Mouse (Mus musculus) C2C12 (cell line): Measurements from ENCODE around the gene Slc10a7. TPM values are rescaled to one million over a fixed set of nuclear protein-coding genes. Genes with fewer than 3 reads are reported as not detected.
"Not testable (repeated sequence)": the region's sequence is repeated elsewhere in the genome, so short reads cannot be mapped to it uniquely, and the experiment has no call there.

ENCODE experiments used
- H3K27me3 ChIP-seq: one replicate; pipeline ENCODE4 v1.6.1; 2011; ENCODE audit not compliant: control insufficient read depth, insufficient read depth, insufficient read length
- H3K36me3 ChIP-seq: one replicate; pipeline ENCODE4 v1.6.1; 2011; ENCODE audit not compliant: control insufficient read depth, insufficient read depth
- H3K4me3 ChIP-seq: one replicate; pipeline ENCODE4 v1.5.1; 2011; ENCODE audit warnings: mild to moderate bottlenecking, control low read depth; ENCODE audit not compliant: poor library complexity, insufficient read depth, severe bottlenecking
- H3K79me2 ChIP-seq: one replicate; pipeline ENCODE4 v1.6.1; 2011; ENCODE audit not compliant: control insufficient read depth, insufficient read depth
- H3K79me3 ChIP-seq: one replicate; pipeline ENCODE4 v1.6.1; 2011; ENCODE audit warnings: low read depth, control low read depth
- H3ac ChIP-seq: one replicate; pipeline ENCODE3; 2011; ENCODE audit warnings: low read depth; ENCODE audit not compliant: control insufficient read depth, insufficient read length
- CEBPB ChIP-seq: IDR thresholded peaks from one replicate; pipeline ENCODE4 v1.6.1; 2011; ENCODE audit warnings: low read depth, mild to moderate bottlenecking, control low read depth, moderate library complexity
- CTCF ChIP-seq: IDR thresholded peaks from one replicate; pipeline ENCODE4 v1.5.1; 2011; ENCODE audit not compliant: control insufficient read depth, insufficient read depth, insufficient read length
- FOSL1 ChIP-seq: IDR thresholded peaks from one replicate; pipeline ENCODE4 v1.8.0; 2011; ENCODE audit warnings: mild to moderate bottlenecking, low read length; ENCODE audit not compliant: poor library complexity, insufficient read depth, severe bottlenecking
- MAX ChIP-seq: IDR thresholded peaks from one replicate; pipeline ENCODE4 v1.6.1; 2011; ENCODE audit warnings: mild to moderate bottlenecking, control low read depth
- MYOD1 ChIP-seq: IDR thresholded peaks from one replicate; pipeline ENCODE4 v1.6.1; 2011; ENCODE audit warnings: low read depth; ENCODE audit not compliant: control insufficient read depth, insufficient read length
- MYOG ChIP-seq: IDR thresholded peaks from one replicate; pipeline ENCODE4 v1.6.1; 2011; ENCODE audit not compliant: control insufficient read depth, insufficient read length; ENCODE audit errors: extremely low read depth
- USF1 ChIP-seq: IDR thresholded peaks from one replicate; pipeline ENCODE4 v1.6.1; 2011; ENCODE audit warnings: low read depth, mild to moderate bottlenecking, control low read depth, moderate library complexity
- polyA plus RNA-seq: library from polyadenylated mRNA; unstranded; fragments of >200 nt; fragmentation: generic; extraction: Trizol; gene quantifications from one replicate; pipeline ENCODE4 v1.2.1, GENCODE M21; 2012; ENCODE audit warnings: missing spikeins

The Slc10a7 gene
- polyA plus RNA-seq, 1 experiment = 7.5 TPM

DNA sequence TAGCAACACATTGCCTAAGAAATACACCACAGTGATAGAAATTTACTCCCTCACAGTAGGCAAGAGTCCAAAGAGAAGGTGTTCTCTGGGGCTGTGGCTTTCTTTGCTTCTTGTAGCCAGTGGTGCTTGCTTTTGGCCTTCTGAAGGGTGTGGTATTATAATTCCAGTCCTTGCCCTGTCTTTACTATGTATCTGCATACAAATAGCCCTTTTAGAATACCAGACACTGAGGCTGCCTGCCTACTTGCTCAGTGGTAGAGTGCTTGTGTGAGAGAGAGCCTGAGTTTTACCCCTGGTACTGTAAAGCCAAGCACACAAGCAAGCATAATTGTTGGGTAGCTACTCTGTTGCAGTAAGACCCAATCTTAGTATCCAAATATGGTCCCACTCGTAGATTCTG is 5.6 kb downstream of the Slc10a7 start:
- H3K79me2 ChIP-seq = peaks cover 66% of the 10 kb centered on the region
- TF ChIP-seq USF1 (no peak), FOSL1 (no peak), MYOD1 (no peak), CEBPB (no peak), MYOG (no peak), CTCF (no peak), MAX (no peak)
- H3K27me3 ChIP-seq = no peaks in the 10 kb centered on the region
- H3K4me3 ChIP-seq = no peak overlapping the region
- H3K79me3 ChIP-seq = peaks cover 26% of the 10 kb centered on the region
- no peak overlapping the region for H3ac ChIP-seq
- H3K36me3 ChIP-seq = peaks cover 16% of the 10 kb centered on the region

DNA sequence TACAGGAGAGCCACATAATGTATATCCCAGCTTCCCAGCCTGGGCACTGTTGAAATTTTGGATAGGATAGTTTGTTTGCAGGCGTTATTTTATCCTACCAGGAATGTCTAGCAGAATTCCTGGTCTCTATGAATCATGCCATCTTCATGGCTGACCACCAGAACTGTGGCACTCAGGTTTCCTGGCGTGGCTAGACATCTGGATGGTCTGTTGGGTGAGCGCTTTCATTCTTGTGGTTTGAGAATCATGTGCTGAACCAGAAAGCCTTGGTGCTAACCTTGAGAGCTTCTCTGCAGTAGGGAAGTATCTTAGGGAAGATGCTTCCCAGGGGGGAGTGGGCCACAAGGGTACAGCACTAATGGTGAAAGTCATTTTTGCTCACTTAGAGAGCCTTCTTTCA is 6.0 kb downstream of the Slc10a7 start:
- Histone ChIP-seq H3K4me3 (no peak overlapping the region), H3K36me3 (peaks cover 16% of the 10 kb centered on the region), H3K79me3 (peaks cover 25% of the 10 kb centered on the region), H3ac (no peak overlapping the region), H3K27me3 (no peaks in the 10 kb centered on the region), H3K79me2 (peaks cover 62% of the 10 kb centered on the region)
- no peak for TF ChIP-seq CTCF
- no peak for TF ChIP-seq MYOD1
- no peak for TF ChIP-seq USF1
- TF ChIP-seq CEBPB = no peak
- no peak for TF ChIP-seq MAX
- no peak for TF ChIP-seq MYOG
- no peak for TF ChIP-seq FOSL1

- Histone ChIP-seq H3K79me3 (no peaks in the 10 kb centered on the region), H3K4me3 (no peak overlapping the region), H3ac (no peak overlapping the region), H3K79me2 (no peaks in the 10 kb centered on the region), H3K36me3 (peaks cover 18% of the 10 kb centered on the region), H3K27me3 (no peaks in the 10 kb centered on the region)
- TF ChIP-seq MAX (no peak), CTCF (no peak), MYOD1 (no peak), USF1 (no peak), FOSL1 (no peak), MYOG (no peak), CEBPB (no peak)
Observed at GRCm38 (mm10) chr8:78533981-78534380, 24.8 kb downstream of the Slc10a7 start.

DNA sequence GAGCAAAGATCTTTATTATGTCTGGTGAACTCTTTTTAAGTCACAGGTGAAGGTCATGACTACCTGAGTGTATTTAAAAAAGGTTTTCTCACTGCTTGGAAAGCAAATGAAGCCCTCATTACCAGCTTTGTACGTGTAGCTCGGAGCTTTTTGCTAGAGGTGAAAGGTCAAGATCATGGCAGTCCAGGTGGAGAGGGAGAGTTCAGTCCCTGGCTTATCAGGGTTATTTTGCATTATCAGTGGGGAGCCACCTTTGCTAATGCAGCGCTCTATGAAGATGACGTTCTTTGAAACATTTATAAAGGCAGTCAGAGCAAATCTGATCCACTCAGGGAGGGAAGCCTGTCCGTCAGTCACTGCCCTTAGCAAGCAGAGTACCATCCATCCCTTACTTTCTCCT is 27.6 kb downstream of the Slc10a7 start:
- TF ChIP-seq USF1 (no peak), MYOG (no peak), FOSL1 (no peak), CEBPB (no peak), MAX (no peak), MYOD1 (no peak), CTCF (no peak)
- Histone ChIP-seq H3ac (no peak overlapping the region), H3K4me3 (no peak overlapping the region), H3K36me3 (peaks cover 9% of the 10 kb centered on the region), H3K27me3 (no peaks in the 10 kb centered on the region), H3K79me2 (no peaks in the 10 kb centered on the region), H3K79me3 (no peaks in the 10 kb centered on the region)

- H3ac ChIP-seq = no peak overlapping the region
- peaks cover 4% of the 10 kb centered on the region for H3K36me3 ChIP-seq
- no peaks in the 10 kb centered on the region for H3K79me2 ChIP-seq
- TF ChIP-seq MYOD1 (no peak), MYOG (no peak), FOSL1 (no peak), CEBPB (no peak), USF1 (no peak), MAX (no peak), CTCF (no peak)
- no peaks in the 10 kb centered on the region for H3K79me3 ChIP-seq
- no peaks in the 10 kb centered on the region for H3K27me3 ChIP-seq
- H3K4me3 ChIP-seq = no peak overlapping the region
Observed at GRCm38 (mm10) chr8:78537795-78538194, 28.6 kb downstream of the Slc10a7 start.

DNA sequence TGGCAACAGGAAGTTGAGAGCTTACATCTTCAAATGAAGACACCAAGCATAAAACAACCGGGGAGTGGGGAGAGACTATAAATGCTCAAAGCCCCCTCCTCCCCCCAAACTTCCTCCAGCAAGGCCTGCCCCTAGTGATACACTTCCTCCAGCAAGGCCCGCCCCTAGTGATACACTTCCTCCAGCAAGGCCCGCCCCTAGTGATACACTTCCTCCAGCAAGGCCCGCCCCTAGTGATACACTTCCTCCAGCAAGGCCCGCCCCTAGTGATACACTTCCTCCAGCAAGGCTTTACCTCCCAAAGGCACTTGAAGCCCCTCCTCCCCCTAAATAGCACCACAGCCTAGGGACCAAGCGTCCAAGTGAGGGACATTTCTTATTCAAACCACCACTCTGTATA is 33.5 kb downstream of the Slc10a7 start:
- H3K79me3 ChIP-seq, H3ac ChIP-seq, H3K79me2 ChIP-seq, H3K4me3 ChIP-seq, H3K27me3 ChIP-seq, H3K36me3 ChIP-seq: not testable (repeated sequence)

- no peaks in the 10 kb centered on the region for H3K79me2 ChIP-seq
- TF ChIP-seq MYOD1 (no peak), MAX (no peak), CTCF (no peak), CEBPB (no peak), USF1 (no peak), MYOG (no peak), FOSL1 (no peak)
- H3K4me3 ChIP-seq = no peak overlapping the region
- no peaks in the 10 kb centered on the region for H3K79me3 ChIP-seq
- H3K27me3 ChIP-seq = no peaks in the 10 kb centered on the region
- peaks cover 9% of the 10 kb centered on the region for H3K36me3 ChIP-seq
- no peak overlapping the region for H3ac ChIP-seq
Observed at GRCm38 (mm10) chr8:78543621-78544020, 34.5 kb downstream of the Slc10a7 start.
